Mouse (Mus musculus) forebrain, embryonic 11.5 days (tissue): Measurements from ENCODE around the gene Csnk1d. TPM values are rescaled to one million over a fixed set of nuclear protein-coding genes. Genes with fewer than 3 reads are reported as not detected.

Experiments used
- ATAC-seq: fragments of 200-750 bp; cut with Nextera tagmentation; replicated peaks from 2 replicates; pipeline ENCODE4 v1.8.0; 2017; ENCODE audit warnings: moderate TSS enrichment; ENCODE audit not compliant: low FRiP score
- DNase-seq: peaks from one replicate; pipeline ENCODE4 v3.0.0-alpha.2; 2017; ENCODE audit warnings: low spot score
- H3K27ac ChIP-seq: fragments of 300-500 bp; sonication (generic); 2 replicates; pipeline ENCODE4 v1.5.1; 2014; ENCODE audit warnings: low read depth, low read length
- H3K27me3 ChIP-seq: fragments of 300-500 bp; sonication (generic); 2 replicates; pipeline ENCODE4 v1.6.1; 2014; ENCODE audit warnings: mild to moderate bottlenecking, low read length, mixed read lengths; ENCODE audit not compliant: control insufficient read depth, insufficient read depth
- H3K36me3 ChIP-seq: fragments of 300-500 bp; sonication (generic); 2 replicates; pipeline ENCODE4 v1.6.1; 2014; ENCODE audit warnings: mild to moderate bottlenecking, low read length, moderate library complexity, mixed read lengths; ENCODE audit not compliant: control insufficient read depth, insufficient read depth
- H3K4me1 ChIP-seq: fragments of 300-500 bp; sonication (generic); replicated peaks from 2 replicates; pipeline ENCODE4 v1.6.1; 2014; ENCODE audit warnings: low read length, mixed read lengths; ENCODE audit not compliant: control insufficient read depth, insufficient read depth
- H3K4me2 ChIP-seq: fragments of 300-500 bp; sonication (generic); 2 replicates; pipeline ENCODE4 v1.6.1; 2014; ENCODE audit warnings: low read depth, mild to moderate bottlenecking, low read length, moderate library complexity, mixed read lengths; ENCODE audit not compliant: severe bottlenecking
- H3K4me3 ChIP-seq: fragments of 300-500 bp; sonication (generic); 2 replicates; pipeline ENCODE4 v1.5.1; 2014; ENCODE audit warnings: low read depth, low read length
- H3K9ac ChIP-seq: fragments of 300-500 bp; sonication (generic); 2 replicates; pipeline ENCODE4 v1.6.1; 2014; ENCODE audit warnings: low read length
- H3K9me3 ChIP-seq: fragments of 300-500 bp; sonication (generic); 2 replicates; pipeline ENCODE4 v1.6.1; 2016; ENCODE audit warnings: low read length, mixed read lengths; ENCODE audit not compliant: control insufficient read depth
- WGBS: fragments of 180-500 bp; shearing (Covaris S2); extraction: QIAGEN DNeasy Blood & Tissue Kit; methylation state at CpG from one replicate; pipeline ENCODE4 v1.1.7; 2014; 5-methylcytosine and 5-hydroxymethylcytosine counted together
- polyA plus RNA-seq: library from polyadenylated mRNA; unstranded; fragments of >200 nt; fragmentation: Nextera tagmentation; extraction: Ambion mirVana; gene quantifications from 2 replicates; pipeline ENCODE4 v1.2.1, GENCODE M21; 2014

Csnk1d gene
- polyA plus RNA-seq, 1 experiment from 2014 or later: 103 TPM

- H3K27ac ChIP-seq: no peak overlapping the region
- WGBS: 74% methylated on average over 6 of the region's 6 CpGs
- ATAC-seq (no peak), DNase-seq (no peak)
- no peaks in the 10 kb centered on the region for H3K9me3 ChIP-seq
- H3K9ac ChIP-seq: no peak overlapping the region
- H3K4me3 ChIP-seq: no peak overlapping the region
- no peaks in the 10 kb centered on the region for H3K36me3 ChIP-seq
- no peaks in the 10 kb centered on the region for H3K27me3 ChIP-seq
- H3K4me2 ChIP-seq: no peak overlapping the region
- no peaks in the 10 kb centered on the region for H3K4me1 ChIP-seq
These were observed 24.3 kb upstream of the Csnk1d start for GRCm38 (mm10) chr11:121015472-121015871.

- no peak for DNase-seq
- H3K27ac ChIP-seq: no peak overlapping the region
- no peak overlapping the region for H3K4me3 ChIP-seq
- H3K27me3 ChIP-seq: no peaks in the 10 kb centered on the region
- no peaks in the 10 kb centered on the region for H3K9me3 ChIP-seq
- ATAC-seq: no peak
- WGBS: 67% methylated on average over 19 of the region's 19 CpGs
- 0 out of 2 replicates have a peak overlapping the region, but pooled peaks have one; percentile 6 for H3K9ac ChIP-seq
- H3K36me3 ChIP-seq: no peaks in the 10 kb centered on the region
- no peaks in the 10 kb centered on the region for H3K4me1 ChIP-seq
- peak overlapping the region; percentile 15; the same call in 1 of the 2 replicates for H3K4me2 ChIP-seq
These were observed 23.8 kb upstream of the Csnk1d start for GRCm38 (mm10) chr11:121014896-121015300.

- WGBS: 89% methylated on average over 7 of the region's 7 CpGs
- no peak overlapping the region for H3K9ac ChIP-seq
These were observed 22.5 kb upstream of the Csnk1d start for GRCm38 (mm10) chr11:121013656-121014055.

GRCm38 (mm10) chr11:121010044-121010755 lies 19.1 kb upstream of the Csnk1d start:
- H3K27me3 ChIP-seq: no peaks in the 10 kb centered on the region
- no peak overlapping the region for H3K27ac ChIP-seq
- H3K9me3 ChIP-seq: no peaks in the 10 kb centered on the region
- H3K36me3 ChIP-seq: no peaks in the 10 kb centered on the region
- 94% methylated on average over 3 of the region's 3 CpGs for WGBS
- ATAC-seq (no peak), DNase-seq (no peak)
- no peak overlapping the region for H3K9ac ChIP-seq
- H3K4me2 ChIP-seq: no peak overlapping the region
- no peak overlapping the region for H3K4me3 ChIP-seq
- no peaks in the 10 kb centered on the region for H3K4me1 ChIP-seq

More at GRCm38 (mm10) chr11:121013656-121014055, 22.5 kb upstream of the Csnk1d start:
- H3K27ac ChIP-seq: no peak overlapping the region
- no peaks in the 10 kb centered on the region for H3K27me3 ChIP-seq
- DNase-seq (no peak), ATAC-seq (no peak)
- H3K4me3 ChIP-seq: no peak overlapping the region
- H3K4me2 ChIP-seq: no peak overlapping the region
- no peaks in the 10 kb centered on the region for H3K36me3 ChIP-seq
- H3K9me3 ChIP-seq: no peaks in the 10 kb centered on the region
- no peaks in the 10 kb centered on the region for H3K4me1 ChIP-seq

- Histone ChIP-seq H3K4me3 (no peak overlapping the region), H3K4me2 (no peak overlapping the region), H3K27me3 (no peaks in the 10 kb centered on the region), H3K4me1 (no peaks in the 10 kb centered on the region), H3K9me3 (no peaks in the 10 kb centered on the region), H3K36me3 (no peaks in the 10 kb centered on the region), H3K27ac (no peak overlapping the region), H3K9ac (no peak overlapping the region)
- WGBS: 87% methylated on average over 6 of the region's 6 CpGs
- ATAC-seq (no peak), DNase-seq (no peak)
These were observed 15.1 kb upstream of the Csnk1d start for GRCm38 (mm10) chr11:121006184-121006583.

- no peaks in the 10 kb centered on the region for H3K36me3 ChIP-seq
- H3K4me3 ChIP-seq: no peak overlapping the region
- ATAC-seq (no peak), DNase-seq (no peak)
- no peak overlapping the region for H3K4me2 ChIP-seq
- no peak overlapping the region for H3K9ac ChIP-seq
- H3K27me3 ChIP-seq: no peaks in the 10 kb centered on the region
- no peaks in the 10 kb centered on the region for H3K9me3 ChIP-seq
- WGBS: 78% methylated on average over 5 of the region's 5 CpGs
- no peaks in the 10 kb centered on the region for H3K4me1 ChIP-seq
- no peak overlapping the region for H3K27ac ChIP-seq
These were observed 13.2 kb upstream of the Csnk1d start for GRCm38 (mm10) chr11:121004281-121004680.

- no peak for DNase-seq
- WGBS: 90% methylated on average over 4 of the region's 4 CpGs
These were observed 10.8 kb upstream of the Csnk1d start for GRCm38 (mm10) chr11:121001966-121002365.

GRCm38 (mm10) chr11:120994741-120995140 lies 3.6 kb upstream of the Csnk1d start:
- H3K4me3 ChIP-seq: no peak overlapping the region
- no peaks in the 10 kb centered on the region for H3K9me3 ChIP-seq
- no peaks in the 10 kb centered on the region for H3K36me3 ChIP-seq
- DNase-seq (no peak), ATAC-seq (no peak)
- H3K4me1 ChIP-seq: peaks cover 5% of the 10 kb centered on the region
- no peak overlapping the region for H3K9ac ChIP-seq
- WGBS: 87% methylated on average over 6 of the region's 6 CpGs
- H3K27me3 ChIP-seq: no peaks in the 10 kb centered on the region
- H3K4me2 ChIP-seq: no peak overlapping the region
- H3K27ac ChIP-seq: no peak overlapping the region

More at GRCm38 (mm10) chr11:121001966-121002365, 10.8 kb upstream of the Csnk1d start:
- no peaks in the 10 kb centered on the region for H3K27me3 ChIP-seq
- no peak for ATAC-seq
- no peak overlapping the region for H3K4me2 ChIP-seq
- no peaks in the 10 kb centered on the region for H3K36me3 ChIP-seq
- H3K9ac ChIP-seq: no peak overlapping the region
- H3K27ac ChIP-seq: no peak overlapping the region
- no peaks in the 10 kb centered on the region for H3K4me1 ChIP-seq
- H3K4me3 ChIP-seq: no peak overlapping the region
- H3K9me3 ChIP-seq: no peaks in the 10 kb centered on the region

- no peak overlapping the region for H3K27ac ChIP-seq
- peaks cover 14% of the 10 kb centered on the region for H3K4me1 ChIP-seq
- no peak overlapping the region for H3K9ac ChIP-seq
- no peaks in the 10 kb centered on the region for H3K9me3 ChIP-seq
- no peak for ATAC-seq
- H3K4me3 ChIP-seq: no peak overlapping the region
- H3K36me3 ChIP-seq: no peaks in the 10 kb centered on the region
- H3K4me2 ChIP-seq: no peak overlapping the region
- DNase-seq: no peak
- 96% methylated on average over 5 of the region's 5 CpGs for WGBS
- no peaks in the 10 kb centered on the region for H3K27me3 ChIP-seq
These were observed 2.5 kb upstream of the Csnk1d start for GRCm38 (mm10) chr11:120993586-120993985.
